Mouse (Mus musculus): Measurements from ENCODE around the gene Irx5. TPM values are rescaled to one million over a fixed set of nuclear protein-coding genes. Genes with fewer than 3 reads are reported as not detected.
A peak's percentile ranks its signal among the peaks of the same experiment; 100 is the strongest.

Irx5 gene
- total RNA-seq, 1 experiment from 2014 or later = not detected

- no peak for ATAC-seq (replicated peaks in 1 of 2; ENCODE audit: insufficient read depth in 1 of 2, low FRiP score in 2 of 2, low TSS enrichment in 1 of 2, low read depth in 1 of 2, poor library complexity in 2 of 2, severe bottlenecking in 2 of 2)
These were observed 945 bp downstream of the Irx5 start for GRCm38 (mm10) chr8:92358141-92358999.

GRCm38 (mm10) chr8:92359000-92359832 lies 1.8 kb downstream of the Irx5 start:
- ATAC-seq (replicated peaks in 1 of 2; ENCODE audit: insufficient read depth in 1 of 2, low FRiP score in 2 of 2, low TSS enrichment in 1 of 2, low read depth in 1 of 2, poor library complexity in 2 of 2, severe bottlenecking in 2 of 2) = no peak

- ATAC-seq (replicated peaks in 1 of 2; ENCODE audit: insufficient read depth in 1 of 2, low FRiP score in 2 of 2, low TSS enrichment in 1 of 2, low read depth in 1 of 2, poor library complexity in 2 of 2, severe bottlenecking in 2 of 2) = no peak
These were observed 2.3 kb downstream of the Irx5 start for GRCm38 (mm10) chr8:92359833-92360082.

- ATAC-seq (replicated peaks in 1 of 2; ENCODE audit: insufficient read depth in 1 of 2, low FRiP score in 2 of 2, low TSS enrichment in 1 of 2, low read depth in 1 of 2, poor library complexity in 2 of 2, severe bottlenecking in 2 of 2) = no peak
These were observed 2.8 kb downstream of the Irx5 start for GRCm38 (mm10) chr8:92360083-92360861.

GRCm38 (mm10) chr8:92361546-92362351 lies 4.3 kb downstream of the Irx5 start:
- no peak for ATAC-seq (replicated peaks in 1 of 2; ENCODE audit: insufficient read depth in 1 of 2, low FRiP score in 2 of 2, low TSS enrichment in 1 of 2, low read depth in 1 of 2, poor library complexity in 2 of 2, severe bottlenecking in 2 of 2)

- no peak for ATAC-seq (replicated peaks in 1 of 2; ENCODE audit: insufficient read depth in 1 of 2, low FRiP score in 2 of 2, low TSS enrichment in 1 of 2, low read depth in 1 of 2, poor library complexity in 2 of 2, severe bottlenecking in 2 of 2)
These were observed 5.1 kb downstream of the Irx5 start for GRCm38 (mm10) chr8:92362396-92363115.

GRCm38 (mm10) chr8:92363217-92364147 lies 6.1 kb downstream of the Irx5 start:
- no peak for ATAC-seq (replicated peaks in 1 of 2; ENCODE audit: insufficient read depth in 1 of 2, low FRiP score in 2 of 2, low TSS enrichment in 1 of 2, low read depth in 1 of 2, poor library complexity in 2 of 2, severe bottlenecking in 2 of 2)

GRCm38 (mm10) chr8:92364148-92364775 lies 6.8 kb downstream of the Irx5 start:
- peak in 1 of 2 experiments; percentile 43; a peak in 2 of 4 replicates for ATAC-seq (replicated peaks in 1 of 2; ENCODE audit: insufficient read depth in 1 of 2, low FRiP score in 2 of 2, low TSS enrichment in 1 of 2, low read depth in 1 of 2, poor library complexity in 2 of 2, severe bottlenecking in 2 of 2)

- no peak for ATAC-seq (replicated peaks in 1 of 2; ENCODE audit: insufficient read depth in 1 of 2, low FRiP score in 2 of 2, low TSS enrichment in 1 of 2, low read depth in 1 of 2, poor library complexity in 2 of 2, severe bottlenecking in 2 of 2)
These were observed 7.4 kb downstream of the Irx5 start for GRCm38 (mm10) chr8:92364776-92365240.

GRCm38 (mm10) chr8:92365241-92365943 lies 8.0 kb downstream of the Irx5 start:
- no peak for ATAC-seq (replicated peaks in 1 of 2; ENCODE audit: insufficient read depth in 1 of 2, low FRiP score in 2 of 2, low TSS enrichment in 1 of 2, low read depth in 1 of 2, poor library complexity in 2 of 2, severe bottlenecking in 2 of 2)

GRCm38 (mm10) chr8:92365944-92366735 lies 8.7 kb downstream of the Irx5 start:
- ATAC-seq (replicated peaks in 1 of 2; ENCODE audit: insufficient read depth in 1 of 2, low FRiP score in 2 of 2, low TSS enrichment in 1 of 2, low read depth in 1 of 2, poor library complexity in 2 of 2, severe bottlenecking in 2 of 2) = no peak

GRCm38 (mm10) chr8:92366736-92367267 lies 9.4 kb downstream of the Irx5 start:
- peak; percentile 19 to 48; a peak in 1 of 4 replicates for ATAC-seq (replicated peaks in 1 of 2; ENCODE audit: insufficient read depth in 1 of 2, low FRiP score in 2 of 2, low TSS enrichment in 1 of 2, low read depth in 1 of 2, poor library complexity in 2 of 2, severe bottlenecking in 2 of 2)

GRCm38 (mm10) chr8:92379524-92379923 lies 22.1 kb downstream of the Irx5 start:
- no peak for ATAC-seq (replicated peaks in 1 of 2; ENCODE audit: insufficient read depth in 1 of 2, low FRiP score in 2 of 2, low TSS enrichment in 1 of 2, low read depth in 1 of 2, poor library complexity in 2 of 2, severe bottlenecking in 2 of 2)

GRCm38 (mm10) chr8:92380571-92380970 lies 23.1 kb downstream of the Irx5 start:
- no peak for ATAC-seq (replicated peaks in 1 of 2; ENCODE audit: insufficient read depth in 1 of 2, low FRiP score in 2 of 2, low TSS enrichment in 1 of 2, low read depth in 1 of 2, poor library complexity in 2 of 2, severe bottlenecking in 2 of 2)

All from hematopoietic stem cell, adult 5-6 weeks (primary cell).